Mouse (Mus musculus): ENCODE results near the gene Blm. TPM values are rescaled to one million over a fixed set of nuclear protein-coding genes. Genes with fewer than 3 reads are reported as not detected.
"Not testable (repeated sequence)": the region's sequence is repeated elsewhere in the genome, so short reads cannot be mapped to it uniquely, and the experiment has no call there.

Blm gene
- total RNA-seq, 2 experiments from 2014 or later: 3.1 to 4.3 TPM

DNA sequence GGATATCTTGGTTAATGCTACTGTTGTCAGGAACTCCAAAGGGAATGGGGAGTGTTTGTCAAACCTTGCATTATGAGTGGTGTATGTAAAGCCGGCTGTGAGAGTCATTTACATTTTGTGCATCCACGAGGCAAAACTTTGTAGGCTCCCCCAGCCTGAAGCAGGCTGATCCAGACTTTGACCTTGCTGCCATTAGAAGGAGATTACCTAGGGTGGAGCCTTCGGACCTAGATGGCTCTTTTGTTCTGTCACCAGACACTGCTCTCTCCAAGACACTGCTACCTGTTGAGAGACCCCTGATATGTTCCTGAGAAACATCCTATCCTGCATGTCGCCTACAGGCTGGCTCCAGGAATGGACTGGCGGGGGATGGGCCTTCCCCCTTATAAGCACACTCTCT, 4.7 kb upstream of the Blm start:
- no peak for DNase-seq (ENCODE audit: low spot score in 2 of 2)
- intact Hi-C loops (cut with DNase I): no loop called here

DNA sequence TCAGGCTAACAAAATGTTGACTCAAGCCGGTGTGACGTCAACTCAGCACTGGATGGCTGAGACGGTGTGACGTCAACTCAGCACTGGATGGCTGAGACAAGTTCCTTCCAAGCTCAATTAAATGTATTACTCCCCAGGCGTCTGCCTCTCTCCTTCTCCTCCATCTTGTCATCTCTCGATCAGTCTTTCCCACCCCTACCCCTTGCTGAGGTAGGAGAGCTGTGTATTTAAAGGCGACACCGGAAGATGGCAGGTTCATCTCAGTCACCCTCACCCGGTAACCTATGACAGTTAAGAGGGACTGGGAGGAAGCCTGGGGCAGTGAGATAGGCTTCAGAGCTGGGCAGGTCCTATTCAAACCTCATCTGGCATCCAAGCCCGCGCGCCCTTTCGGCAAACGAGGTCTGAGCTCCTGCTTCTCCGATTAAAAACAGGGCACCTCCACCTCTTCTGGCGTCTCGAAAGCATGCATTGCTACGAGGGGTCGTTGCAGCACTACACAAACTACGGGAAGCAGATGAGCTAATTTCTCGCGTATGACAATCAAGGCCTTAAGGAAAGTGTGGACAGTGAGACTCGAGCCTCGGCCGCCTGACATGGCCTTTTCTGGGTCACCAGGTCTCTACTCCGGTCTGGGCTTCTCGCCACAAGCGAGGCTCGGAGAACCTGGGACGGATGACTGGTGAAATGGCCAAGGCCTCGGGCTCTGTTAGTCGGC, 469 bp downstream of the Blm start:
- intact Hi-C loops (cut with DNase I): no loop called here
- DNase-seq (ENCODE audit: low spot score in 2 of 2): no peak

DNA sequence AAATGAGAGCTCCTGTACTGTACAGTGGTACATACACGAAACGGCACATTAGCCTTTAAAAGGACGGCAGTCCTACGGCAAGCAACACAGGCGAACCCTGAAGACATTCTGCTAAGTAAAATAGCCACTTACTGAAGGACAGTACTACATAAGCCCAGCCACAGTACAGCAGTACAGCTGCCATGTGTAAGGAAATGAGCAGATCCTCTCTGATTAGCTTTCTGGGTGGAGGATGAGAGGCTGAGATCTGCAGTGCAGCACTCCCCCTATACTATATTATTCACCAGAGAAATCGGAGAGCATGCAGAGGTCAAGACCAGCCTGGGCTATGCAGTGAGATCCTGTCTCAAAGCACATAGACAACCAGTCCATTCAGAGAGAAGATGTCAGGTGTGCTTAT, 3.8 kb downstream of the Blm start:
- intact Hi-C loops (cut with DNase I): no loop called here
- no peak for DNase-seq (ENCODE audit: low spot score in 2 of 2)

DNA sequence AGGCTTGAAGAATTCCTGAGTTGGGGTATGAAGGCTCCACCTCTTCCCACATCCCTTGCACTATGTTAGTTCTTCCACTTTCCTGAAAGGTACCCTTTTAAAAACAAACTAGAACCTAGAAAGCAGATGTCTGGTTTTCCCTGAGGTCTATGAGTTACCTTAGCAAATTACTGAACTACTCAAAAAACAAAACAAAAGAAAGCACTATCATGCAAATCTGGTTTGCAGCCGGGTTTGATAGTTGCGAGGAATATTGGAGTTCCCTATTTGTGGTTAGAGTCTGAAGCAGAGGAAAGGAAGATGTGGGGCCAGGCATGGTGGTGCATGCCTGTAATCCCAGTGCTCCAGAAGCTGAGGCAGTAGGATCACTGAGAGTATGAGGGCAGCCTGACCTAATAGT, 4.3 kb downstream of the Blm start:
- DNase-seq (ENCODE audit: low spot score in 2 of 2): no peak
- intact Hi-C loops (cut with DNase I): no loop called here

DNA sequence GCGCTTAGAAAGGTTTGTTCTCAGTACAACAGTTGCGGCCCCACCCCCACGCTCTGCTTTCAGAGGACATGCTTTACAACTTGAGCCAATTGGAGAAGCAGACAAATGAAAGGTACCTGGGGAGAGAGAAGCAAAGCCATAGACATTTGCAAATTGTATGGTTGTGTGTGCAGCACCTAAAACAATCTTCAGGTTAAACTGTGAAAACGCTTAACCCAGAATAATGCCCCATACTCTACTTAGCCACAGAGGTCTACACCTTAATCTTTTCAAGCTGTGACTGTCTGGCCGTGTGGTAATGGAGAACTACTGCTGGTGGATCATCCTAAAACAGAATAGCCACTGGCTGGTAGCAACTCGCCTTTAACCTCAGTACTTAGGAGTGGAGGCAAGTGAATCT, 8.2 kb downstream of the Blm start:
- DNase-seq (ENCODE audit: low spot score in 2 of 2): no peak
- intact Hi-C loops (cut with DNase I): no loop called here

DNA sequence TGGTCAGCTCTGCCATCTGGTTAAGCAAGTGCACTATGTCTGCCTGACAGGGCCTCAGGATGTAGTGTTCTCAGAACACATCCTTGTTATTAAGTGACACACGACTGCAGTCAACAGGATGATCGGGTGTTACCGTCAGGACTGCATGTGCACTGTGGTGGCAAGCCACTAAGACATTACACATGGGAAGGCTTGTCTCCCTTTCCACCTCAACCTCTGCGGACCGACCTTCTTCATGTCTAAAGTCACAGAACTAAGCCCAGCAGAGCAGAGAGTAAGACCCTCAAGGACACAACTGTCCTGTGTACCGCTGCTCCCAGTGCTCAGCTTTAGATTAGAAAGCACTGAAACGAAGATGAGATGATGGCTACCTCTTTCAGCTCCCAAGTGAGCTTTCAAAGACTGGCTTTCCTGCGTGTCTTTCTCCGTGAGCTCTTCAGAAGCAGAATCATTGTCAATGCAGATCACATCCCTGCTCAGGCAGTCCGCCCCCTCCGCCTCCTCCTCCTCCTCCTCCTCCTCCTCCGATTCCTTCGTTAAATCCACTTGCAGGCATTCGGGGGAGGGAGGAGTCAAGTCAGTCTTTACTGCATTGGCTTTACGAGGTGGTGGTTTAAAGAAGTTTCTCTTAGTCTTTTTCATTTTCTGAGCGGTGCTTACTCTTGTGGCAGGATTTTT, 22.4 kb downstream of the Blm start:
- intact Hi-C loops (cut with DNase I): no loop called here
- peak in 1 of 2 experiments; percentile 25 for DNase-seq (ENCODE audit: low spot score in 2 of 2)

DNA sequence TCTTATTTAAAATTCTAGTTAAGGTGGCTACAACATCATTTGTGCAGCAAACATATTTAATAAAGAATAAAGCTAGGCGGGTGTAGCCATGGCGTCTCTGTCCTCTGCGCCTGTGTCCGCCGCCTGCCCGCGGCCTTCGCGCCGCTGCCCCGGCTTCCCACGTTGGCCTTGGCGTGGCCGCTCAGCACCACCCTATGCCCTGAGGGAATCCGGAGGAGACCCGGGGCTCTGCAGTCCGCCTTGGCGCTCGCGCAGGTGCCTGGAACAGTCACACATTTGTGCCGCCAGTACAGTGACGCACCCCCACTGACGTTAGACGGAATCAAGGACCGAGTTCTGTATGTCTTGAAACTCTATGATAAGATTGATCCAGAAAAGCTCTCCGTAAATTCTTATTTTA, 27.2 kb downstream of the Blm start:
- intact Hi-C loops (cut with DNase I); DNase-seq (ENCODE audit: low spot score in 2 of 2): not testable (repeated sequence)

DNA sequence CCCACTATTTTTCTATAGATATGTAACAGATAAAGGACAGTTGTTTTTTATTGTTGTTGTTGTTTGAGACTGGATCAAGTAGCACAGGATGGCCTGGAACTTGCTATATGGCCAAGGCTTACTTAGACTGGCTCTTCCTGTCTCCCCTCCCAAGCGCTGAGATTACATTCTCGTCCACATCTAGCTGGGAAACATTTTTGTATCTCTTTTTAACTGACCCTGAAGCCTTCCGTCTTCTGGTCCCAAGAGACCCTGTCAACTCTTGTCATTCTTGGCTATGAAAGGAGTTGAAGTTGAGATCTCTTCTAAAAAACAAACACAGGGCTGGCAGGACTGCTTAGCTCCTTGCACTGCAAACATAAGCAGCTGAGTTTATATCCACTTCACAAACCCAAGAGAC, 28.9 kb downstream of the Blm start:
- no peak for DNase-seq (ENCODE audit: low spot score in 2 of 2)
- intact Hi-C loops (cut with DNase I): no loop called here

DNA sequence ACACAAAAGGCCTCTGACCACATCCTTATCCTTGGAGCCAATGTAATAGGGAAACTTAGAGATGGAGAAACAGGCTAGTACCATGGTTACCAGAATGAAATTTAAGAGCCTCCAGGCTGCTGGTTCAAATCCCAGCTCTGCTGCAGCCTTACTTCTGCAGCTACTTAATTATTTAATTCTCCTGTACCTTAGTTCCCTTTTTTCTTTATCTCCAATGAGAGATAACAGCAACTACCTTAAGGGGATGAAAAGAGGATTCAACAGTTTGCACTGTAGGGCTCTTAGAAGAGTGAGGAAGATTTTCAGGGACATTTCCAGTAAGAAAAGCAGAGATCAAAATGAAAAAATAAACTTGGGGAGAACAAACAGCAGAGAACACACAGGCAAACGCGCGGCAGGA, 30.0 kb downstream of the Blm start:
- intact Hi-C loops (cut with DNase I): no loop called here
- DNase-seq (ENCODE audit: low spot score in 2 of 2): no peak

DNA sequence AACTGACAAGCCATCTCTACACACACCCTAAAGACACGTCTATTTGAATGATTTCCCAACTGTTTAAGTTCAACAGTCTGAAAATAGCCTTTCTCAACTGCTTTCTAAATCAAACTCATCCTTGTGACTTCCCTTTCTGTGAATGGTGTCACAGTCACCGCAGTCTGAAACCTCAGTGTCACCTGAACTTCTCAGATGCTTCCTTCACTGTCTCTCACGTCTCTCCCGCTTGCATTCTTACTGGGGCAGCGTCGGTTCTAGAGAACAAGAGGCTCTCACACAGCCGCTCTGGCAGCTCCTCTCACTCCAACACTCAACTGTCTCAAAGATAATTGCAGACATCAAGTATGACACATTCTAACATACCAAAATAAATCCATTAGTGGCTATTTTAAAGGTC, 33.9 kb downstream of the Blm start:
- intact Hi-C loops (cut with DNase I): no loop called here
- no peak for DNase-seq (ENCODE audit: low spot score in 2 of 2)

DNA sequence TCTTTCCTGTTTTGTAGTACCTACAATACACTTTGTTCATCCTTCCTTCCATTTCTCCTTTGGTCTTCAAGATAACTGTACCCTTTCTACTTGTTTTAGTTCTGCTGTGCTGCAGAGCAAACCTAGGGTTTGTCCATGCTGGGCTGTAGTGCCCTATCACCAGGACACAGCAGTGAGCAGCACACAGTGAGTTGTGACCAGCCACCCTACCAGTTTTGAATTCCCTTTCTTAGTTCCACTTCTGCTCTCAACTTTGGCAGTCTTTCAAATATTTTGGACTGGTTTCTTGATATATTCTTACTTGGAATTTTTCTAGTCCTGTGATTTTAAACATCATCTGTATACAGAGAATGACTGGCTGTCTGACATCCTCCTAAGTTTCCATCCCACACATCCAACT, 34.8 kb downstream of the Blm start:
- intact Hi-C loops (cut with DNase I): no loop called here
- DNase-seq (ENCODE audit: low spot score in 2 of 2): no peak

DNA sequence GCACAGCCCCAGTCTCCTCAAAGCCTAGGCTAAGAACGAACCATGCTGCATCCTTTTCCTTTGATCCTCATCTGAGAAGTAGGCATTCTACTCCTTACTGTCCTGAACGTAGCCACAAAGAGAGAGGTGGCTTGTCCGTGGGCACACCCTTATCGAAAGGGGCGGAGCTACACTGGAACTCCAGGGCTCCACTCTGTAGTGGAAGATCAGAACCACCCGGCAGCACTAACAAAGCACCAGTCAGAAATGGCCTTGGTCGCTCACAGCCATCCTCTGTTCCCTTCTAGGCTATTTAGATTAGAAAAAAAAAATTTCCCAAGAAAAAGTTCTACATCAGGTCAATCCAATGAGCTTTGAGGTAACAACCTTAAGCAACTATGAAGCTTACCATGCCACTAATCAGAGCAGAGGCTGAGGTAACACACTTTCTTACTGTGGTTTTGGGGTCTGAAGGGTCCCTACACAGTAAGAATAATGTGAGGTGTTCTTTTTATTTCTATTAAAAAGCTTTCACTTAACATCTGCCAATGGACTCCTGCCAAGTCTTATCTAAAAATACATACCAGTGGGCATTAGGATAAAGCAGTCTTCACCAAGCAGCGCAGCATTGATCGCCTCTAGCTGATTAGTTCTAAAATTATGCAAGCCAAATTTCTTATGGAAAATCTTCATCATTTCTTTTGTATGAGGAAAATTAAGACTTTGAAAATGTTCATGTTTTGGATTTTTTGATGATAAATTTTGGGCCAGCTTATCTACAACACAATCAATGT, 35.5 kb downstream of the Blm start:
- DNase-seq (ENCODE audit: low spot score in 2 of 2): no peak
- intact Hi-C loops (cut with DNase I): no loop called here

DNA sequence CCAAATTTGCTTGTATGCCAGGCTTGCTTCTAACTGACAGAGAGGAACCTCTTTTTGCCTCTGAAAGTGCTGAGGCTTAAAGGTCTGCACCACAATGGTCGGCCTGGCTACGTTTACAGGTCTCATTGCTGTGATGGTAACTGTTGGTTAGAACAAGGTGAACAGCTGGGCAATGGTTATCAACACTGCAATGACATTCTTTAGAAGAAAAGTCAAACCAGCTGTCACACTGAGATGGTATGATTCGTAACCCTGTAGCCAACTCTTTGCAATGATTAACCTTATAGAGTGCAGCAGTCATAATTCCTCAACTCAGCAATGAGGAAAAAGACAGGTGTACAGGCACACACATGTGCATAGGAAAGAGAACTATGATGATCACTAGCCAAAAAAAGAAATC, 38.3 kb downstream of the Blm start:
- no peak for DNase-seq (ENCODE audit: low spot score in 2 of 2)
- intact Hi-C loops (cut with DNase I): no loop called here

DNA sequence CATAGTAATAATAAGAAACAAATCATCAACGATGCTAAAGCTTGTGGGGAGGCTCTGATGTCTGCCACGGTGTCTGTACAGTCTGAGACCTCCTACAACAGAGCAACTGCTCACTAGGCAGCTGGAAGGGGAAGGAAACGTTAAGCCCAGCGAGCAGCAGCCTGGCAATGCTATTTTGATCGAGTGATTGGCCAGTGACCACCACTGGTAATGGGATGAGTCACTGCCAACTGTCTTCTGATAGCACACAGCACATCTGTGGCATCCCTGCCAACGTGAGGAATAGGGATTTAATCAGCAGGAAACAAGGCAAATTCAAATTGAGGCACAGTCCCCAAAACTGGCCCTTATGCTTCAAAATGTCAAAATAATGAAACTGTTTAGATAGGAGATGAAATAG, 39.7 kb downstream of the Blm start:
- peak in 1 of 2 experiments; percentile 14 for DNase-seq (ENCODE audit: low spot score in 2 of 2)

DNA sequence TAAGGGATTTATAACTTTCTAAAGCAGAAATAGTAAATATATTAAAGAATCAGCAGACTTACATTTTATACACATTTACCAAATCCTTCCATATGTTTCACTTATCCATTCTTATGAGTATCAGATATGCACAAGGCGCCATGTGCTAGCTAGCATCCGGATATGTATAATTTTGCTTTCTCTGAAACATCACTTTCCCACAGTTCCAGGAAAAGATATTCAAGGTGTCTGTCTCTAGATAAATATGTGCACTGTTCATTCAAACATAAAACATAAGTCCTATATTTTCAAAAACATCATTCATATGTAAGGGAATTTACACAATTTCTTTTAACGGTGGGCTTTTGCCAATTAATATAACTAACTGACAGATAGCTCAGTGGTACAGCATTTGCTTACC, 42.9 kb downstream of the Blm start:
- no peak for DNase-seq (ENCODE audit: low spot score in 2 of 2)
- intact Hi-C loops (cut with DNase I): no loop called here

More for the DNA sequence above, 39.7 kb downstream of the Blm start:
- intact Hi-C loops (cut with DNase I): no loop called here

DNA sequence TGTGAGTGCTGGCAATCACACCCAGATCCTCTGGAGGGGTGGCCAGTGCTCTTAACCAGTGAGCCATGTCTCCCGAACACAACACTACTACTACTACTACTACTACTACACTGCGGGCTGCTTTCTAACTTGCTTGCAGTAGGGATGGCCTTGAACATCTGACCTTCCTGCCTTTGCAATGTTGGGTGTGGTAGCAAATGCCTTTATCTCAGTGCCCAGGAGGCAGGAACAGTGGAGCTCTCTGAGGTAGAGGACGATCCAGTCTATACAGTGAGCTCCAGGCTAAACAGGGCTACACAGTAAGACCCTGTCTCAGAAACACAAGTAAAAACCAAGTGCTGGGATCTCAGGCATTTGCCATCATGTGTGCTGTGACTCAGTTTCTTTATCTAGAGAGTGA, 43.8 kb downstream of the Blm start:
- intact Hi-C loops (cut with DNase I): no loop called here
- no peak for DNase-seq (ENCODE audit: low spot score in 2 of 2)

DNA sequence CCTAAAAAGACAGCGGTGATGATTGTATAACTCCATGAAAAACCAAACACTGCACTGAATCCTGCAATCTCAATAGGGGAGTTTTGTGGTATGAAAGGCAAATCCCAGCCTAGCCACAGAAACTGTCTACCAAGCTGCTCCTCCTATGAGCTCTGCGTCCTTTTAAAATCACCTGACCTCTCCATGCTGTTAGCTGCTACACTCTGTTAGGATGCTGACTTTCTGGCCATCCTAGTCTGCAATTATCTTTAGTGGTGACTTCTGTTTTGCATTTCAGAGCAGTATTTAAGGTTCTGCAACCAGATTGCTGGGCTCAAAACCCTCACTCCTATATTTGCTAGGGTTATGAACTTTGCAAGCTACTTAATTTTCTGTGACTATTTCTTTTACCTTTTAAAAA, 44.6 kb downstream of the Blm start:
- intact Hi-C loops (cut with DNase I): no loop called here

DNA sequence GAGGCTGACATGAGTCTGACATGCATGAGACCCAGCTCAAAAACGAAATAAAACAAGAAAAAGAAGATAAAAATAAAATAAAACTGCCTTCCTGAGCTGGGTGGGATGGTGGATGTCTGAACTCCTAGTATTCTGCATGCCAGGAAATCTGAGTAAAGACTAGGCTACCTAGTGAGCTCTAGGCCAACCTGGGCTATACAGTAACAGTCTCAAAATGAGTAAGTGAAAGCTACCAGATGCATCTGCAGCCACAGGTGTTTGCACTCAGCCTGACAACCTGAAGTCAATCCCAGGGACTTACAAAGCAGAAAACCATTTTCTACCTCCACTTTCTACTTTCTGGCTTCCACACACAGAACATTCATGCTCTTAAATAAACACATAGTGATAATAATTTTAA, 45.5 kb downstream of the Blm start:
- intact Hi-C loops (cut with DNase I): no loop called here
- no peak for DNase-seq (ENCODE audit: low spot score in 2 of 2)

More for the DNA sequence above, 44.6 kb downstream of the Blm start:
- DNase-seq (ENCODE audit: low spot score in 2 of 2): no peak

DNA sequence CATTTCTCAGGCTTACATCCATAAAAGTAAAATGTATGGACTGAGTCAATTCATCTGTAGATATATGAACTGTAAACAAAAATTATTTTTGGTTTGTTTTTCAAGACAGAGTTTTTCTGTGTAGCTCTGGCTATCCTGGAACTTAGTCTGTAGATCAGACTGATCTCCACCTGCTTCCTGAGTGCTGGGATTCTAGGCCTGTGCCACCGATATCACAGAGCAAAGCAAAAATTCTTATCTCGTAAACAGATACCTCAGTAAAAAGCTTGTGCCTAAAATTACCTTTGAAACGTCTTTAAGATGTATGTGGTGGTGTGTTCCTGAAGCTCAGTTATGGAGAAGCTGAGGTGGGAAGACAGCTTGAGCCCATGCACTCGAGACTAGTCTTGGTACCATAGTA, 47.7 kb downstream of the Blm start:
- intact Hi-C loops (cut with DNase I): no loop called here
- DNase-seq (ENCODE audit: low spot score in 2 of 2): no peak

DNA sequence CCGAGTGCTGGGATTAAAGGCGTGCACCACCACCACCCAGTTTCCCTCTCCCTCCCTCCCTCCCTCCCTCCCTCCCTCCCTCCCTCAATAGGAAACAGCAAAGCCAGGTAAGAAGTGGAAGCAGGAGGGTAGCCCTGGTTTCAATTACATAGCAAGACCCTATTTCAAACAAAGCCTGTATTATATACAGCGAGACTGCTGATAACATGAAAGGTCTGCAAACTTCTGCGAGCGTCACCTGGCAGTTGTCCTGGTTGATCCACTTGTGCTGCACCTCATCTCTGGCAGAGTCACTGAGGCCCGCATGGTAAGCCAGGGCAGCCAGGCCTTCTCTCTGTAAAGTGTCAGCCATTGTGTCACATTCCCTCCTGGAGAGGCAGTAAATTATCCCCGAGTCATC, 54.8 kb downstream of the Blm start:
- intact Hi-C loops (cut with DNase I): no loop called here
- no peak for DNase-seq (ENCODE audit: low spot score in 2 of 2)

DNA sequence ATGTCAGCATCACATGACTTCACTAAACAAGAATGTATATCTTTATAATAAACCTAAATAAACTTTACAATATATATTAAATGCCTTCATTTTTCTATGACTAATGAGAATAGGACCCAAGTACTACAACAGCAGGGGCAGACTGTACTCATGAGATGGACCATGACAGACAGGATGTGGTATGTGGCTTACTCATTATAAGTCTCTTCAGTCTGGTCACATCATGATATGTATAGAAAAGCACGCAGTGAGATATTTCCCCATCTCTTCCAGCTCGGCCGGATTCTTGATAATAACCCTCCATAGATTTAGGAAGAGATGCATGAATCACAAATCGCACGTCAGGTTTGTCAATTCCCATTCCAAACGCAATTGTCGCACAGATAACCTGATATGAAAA, 61.1 kb downstream of the Blm start:
- intact Hi-C loops (cut with DNase I): no loop called here
- DNase-seq (ENCODE audit: low spot score in 2 of 2): no peak
